Mouse (Mus musculus) intestine, embryonic 14.5 days (tissue): ENCODE data around the gene 2310033P09Rik. TPM values are rescaled to one million over a fixed set of nuclear protein-coding genes. Genes with fewer than 3 reads are reported as not detected.

Source experiments
- ATAC-seq: fragments of 200-750 bp; cut with Nextera tagmentation; replicated peaks from 2 replicates; pipeline ENCODE4 v1.8.0; 2017; ENCODE audit warnings: low read depth, moderate number of reproducible peaks, moderate TSS enrichment, moderate library complexity; ENCODE audit not compliant: low FRiP score, low TSS enrichment
- DNase-seq: peaks from one replicate; pipeline ENCODE4 v3.0.0-alpha.2; 2018; ENCODE audit warnings: low spot score
- H3K27ac ChIP-seq: fragments of 300-500 bp; sonication (generic); 2 replicates; pipeline ENCODE4 v1.5.1; 2014; ENCODE audit warnings: low read depth, mild to moderate bottlenecking, control low read depth
- H3K27me3 ChIP-seq: fragments of 300-500 bp; sonication (generic); replicated peaks from 2 replicates; pipeline ENCODE4 v1.6.1; 2014; ENCODE audit warnings: low read length, control low read depth; ENCODE audit not compliant: control insufficient read depth, insufficient read depth
- H3K36me3 ChIP-seq: fragments of 300-500 bp; sonication (generic); 2 replicates; pipeline ENCODE4 v1.6.1; 2014; ENCODE audit warnings: low read length, control low read depth; ENCODE audit not compliant: control insufficient read depth, insufficient read depth
- H3K4me1 ChIP-seq: fragments of 300-500 bp; sonication (generic); replicated peaks from 2 replicates; pipeline ENCODE4 v1.6.1; 2014; ENCODE audit warnings: low read length, control low read depth, mixed read lengths; ENCODE audit not compliant: control insufficient read depth, insufficient read depth
- H3K4me2 ChIP-seq: fragments of 300-500 bp; sonication (generic); 2 replicates; pipeline ENCODE4 v1.6.1; 2014; ENCODE audit warnings: low read length
- H3K4me3 ChIP-seq: fragments of 300-500 bp; sonication (generic); 2 replicates; pipeline ENCODE4 v1.5.1; 2014; ENCODE audit warnings: low read depth, low read length, control low read depth, mixed read lengths
- H3K9ac ChIP-seq: fragments of 300-500 bp; sonication (generic); 2 replicates; pipeline ENCODE4 v1.6.1; 2014; ENCODE audit warnings: mild to moderate bottlenecking, low read length
- H3K9me3 ChIP-seq: fragments of 300-500 bp; sonication (generic); 2 replicates; pipeline ENCODE4 v1.6.1; 2016; ENCODE audit warnings: low read length, control low read depth; ENCODE audit not compliant: control insufficient read depth
- WGBS: fragments of 180-500 bp; shearing (Covaris S2); extraction: QIAGEN DNeasy Blood & Tissue Kit; methylation state at CpG from one replicate; pipeline ENCODE4 v1.1.7; 2014; 5-methylcytosine and 5-hydroxymethylcytosine counted together
- polyA plus RNA-seq: library from polyadenylated mRNA; unstranded; fragments of >200 nt; fragmentation: Nextera tagmentation; extraction: Ambion mirVana; gene quantifications from 2 replicates; pipeline ENCODE4 v1.2.1, GENCODE M21; 2014

2310033P09Rik gene
- polyA plus RNA-seq, 1 experiment from 2014 or later, result 33.5 TPM

DNA sequence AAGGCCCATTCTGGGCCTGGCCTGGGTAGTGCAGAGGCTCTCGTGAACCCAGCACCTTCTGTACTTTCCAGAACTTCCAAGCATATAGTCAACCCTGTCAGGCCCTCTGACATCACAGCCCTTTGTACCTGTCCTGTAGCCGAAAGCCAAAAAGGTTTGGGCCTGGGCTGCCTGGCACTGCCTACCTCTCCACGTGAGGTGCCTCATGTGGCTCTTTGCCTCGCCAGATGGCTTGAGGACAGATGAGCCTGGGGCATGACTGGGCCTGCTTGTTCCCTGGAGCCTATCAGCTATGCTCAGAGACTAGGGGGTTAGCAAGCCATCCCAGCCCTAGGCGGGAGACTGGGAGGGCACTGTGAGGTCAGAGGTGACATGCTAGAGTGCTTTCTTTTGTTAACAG, 22.6 kb upstream of the 2310033P09Rik start:
- DNase-seq (no peak), ATAC-seq (no peak)
- H3K9ac ChIP-seq, result no peak overlapping the region
- H3K9me3 ChIP-seq, result no peaks in the 10 kb centered on the region
- H3K27ac ChIP-seq, result no peak overlapping the region
- H3K36me3 ChIP-seq, result peaks cover 28% of the 10 kb centered on the region
- H3K27me3 ChIP-seq, result no peaks in the 10 kb centered on the region
- WGBS, result 92% methylated on average over 5 of the region's 5 CpGs
- no peak overlapping the region for H3K4me3 ChIP-seq
- H3K4me1 ChIP-seq, result peaks cover 8% of the 10 kb centered on the region
- no peak overlapping the region for H3K4me2 ChIP-seq

DNA sequence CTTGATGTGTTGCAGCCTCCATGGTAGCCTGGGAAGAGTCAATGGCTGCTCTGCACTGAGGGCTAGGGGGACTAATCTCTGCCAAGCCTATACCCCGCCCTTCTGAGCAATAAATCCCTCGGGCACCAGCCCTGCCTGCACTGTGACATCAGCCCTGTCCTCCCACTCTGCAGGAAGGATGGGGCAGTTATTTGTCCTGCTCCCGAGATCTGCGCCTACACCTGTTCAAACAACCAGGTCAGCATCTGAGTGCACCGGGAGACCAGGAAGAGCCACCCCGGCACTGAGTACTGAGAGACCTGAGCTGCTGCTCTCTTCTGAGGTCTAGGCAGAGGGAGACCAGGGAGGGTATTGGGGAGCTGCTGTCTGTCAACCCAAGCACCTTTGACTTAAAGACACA, 20.4 kb upstream of the 2310033P09Rik start:
- Histone ChIP-seq H3K4me1 (peaks cover 14% of the 10 kb centered on the region), H3K4me2 (no peak overlapping the region), H3K27me3 (no peaks in the 10 kb centered on the region), H3K9ac (no peak overlapping the region), H3K36me3 (peaks cover 28% of the 10 kb centered on the region), H3K27ac (no peak overlapping the region), H3K9me3 (no peaks in the 10 kb centered on the region), H3K4me3 (no peak overlapping the region)
- ATAC-seq, result peak; percentile 16; the same call in 1 of the 2 replicates
- DNase-seq, result peak; percentile 54
- 55% methylated on average over 6 of the region's 6 CpGs for WGBS

DNA sequence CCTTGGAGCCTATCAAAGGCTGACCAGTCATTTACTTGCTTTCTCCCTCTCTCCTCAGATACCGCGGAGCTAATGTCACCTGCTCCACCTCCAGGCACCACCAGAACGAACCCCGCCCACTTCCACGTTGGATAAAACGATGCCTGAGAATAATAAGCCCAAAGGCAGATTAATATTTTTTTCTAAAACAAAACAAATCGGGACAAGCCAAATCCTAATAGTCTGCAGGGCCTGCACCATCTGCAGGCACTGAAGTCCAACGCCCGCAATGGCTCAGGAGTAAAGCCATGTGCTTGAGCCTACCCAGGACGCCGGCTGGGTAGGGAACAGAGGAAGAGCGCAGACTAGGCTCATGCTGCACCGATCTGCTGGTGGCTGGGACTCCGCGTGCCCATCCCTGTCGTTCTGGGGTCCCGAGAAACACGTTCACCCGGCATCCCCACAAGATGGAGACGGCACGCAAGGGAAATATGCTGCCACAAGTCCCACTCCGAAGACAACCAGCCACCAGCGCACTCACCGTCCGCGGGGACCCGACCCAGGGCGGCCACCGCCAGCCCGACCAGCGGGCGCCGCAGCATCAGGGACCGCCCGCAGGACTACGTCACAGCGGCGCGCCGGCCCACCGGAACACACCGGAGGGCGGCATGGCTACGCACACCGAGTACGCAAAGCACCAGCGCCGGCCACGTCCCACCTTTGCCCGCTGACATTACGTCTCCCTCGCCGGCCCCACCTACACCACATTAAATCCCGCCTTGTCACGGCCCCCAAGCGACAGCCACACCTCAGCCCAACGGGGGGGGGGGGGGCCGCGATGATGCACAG, 16.7 kb upstream of the 2310033P09Rik start:
- Histone ChIP-seq H3K9me3 (no peaks in the 10 kb centered on the region), H3K27me3 (no peaks in the 10 kb centered on the region), H3K27ac (peak overlapping the region; percentile 89), H3K4me3 (peak overlapping the region; percentile 67), H3K36me3 (peaks cover 5% of the 10 kb centered on the region), H3K4me1 (peaks cover 6% of the 10 kb centered on the region), H3K9ac (peak overlapping the region; percentile 68), H3K4me2 (peak overlapping the region; percentile 73)
- DNase-seq (peak; percentile 95), ATAC-seq (peak; percentile 94)
- under 1% methylated on average over 57 of the region's 59 CpGs for WGBS

DNA sequence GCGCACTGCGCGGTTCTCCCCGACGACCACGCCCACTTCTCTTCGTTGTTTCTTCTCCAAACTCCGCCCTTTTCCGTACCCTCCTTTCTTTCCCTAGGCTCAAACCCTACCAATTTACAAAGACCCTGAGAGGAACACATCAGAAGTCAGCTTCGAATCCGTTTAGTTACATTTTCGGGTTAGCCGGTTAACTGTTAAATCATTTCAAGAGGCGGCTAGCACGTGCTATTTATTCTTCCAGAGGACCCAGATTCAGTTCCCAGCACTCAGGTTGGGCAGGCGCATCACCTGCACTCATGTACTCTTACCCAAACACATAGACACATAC, 16.1 kb upstream of the 2310033P09Rik start, which contains the start of gene Guk1:
Gene Guk1 (minus strand): TSS at position 154 of the 328 bp plus-strand sequence.
- WGBS, result 6% methylated on average over 16 of the region's 16 CpGs
- Histone ChIP-seq H3K36me3 (no peaks in the 10 kb centered on the region), H3K4me1 (peaks cover 6% of the 10 kb centered on the region), H3K9me3 (no peaks in the 10 kb centered on the region), H3K9ac (peak within 1 kb of the TSS; percentile 68), H3K4me3 (peak within 1 kb of the TSS; percentile 67), H3K27ac (peak within 1 kb of the TSS; percentile 89), H3K27me3 (no peaks in the 10 kb centered on the region), H3K4me2 (peak within 1 kb of the TSS; percentile 73)
- DNase-seq, result no peak
- 0 out of 2 replicates have a peak, but pooled peaks have one; percentile 4 for ATAC-seq

DNA sequence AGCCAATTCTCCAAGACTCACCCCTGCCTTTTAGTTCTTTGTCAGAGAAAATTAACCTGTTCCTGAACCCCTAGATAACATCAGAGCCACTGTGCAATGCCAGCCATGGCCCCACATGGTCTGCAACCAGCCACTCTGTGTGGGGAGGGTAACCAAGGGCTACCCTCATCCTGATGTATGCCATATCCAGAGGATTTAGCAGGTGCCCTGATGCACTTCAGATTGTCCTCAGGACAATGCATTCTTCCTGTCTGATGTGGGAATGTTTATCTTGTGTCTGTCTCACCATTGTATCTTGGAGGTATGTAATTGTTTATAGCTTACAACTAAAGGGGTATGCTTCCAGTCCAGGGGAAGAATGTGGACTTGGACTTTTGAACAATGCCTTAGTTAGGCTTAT, 11.9 kb upstream of the 2310033P09Rik start:
- no peak overlapping the region for H3K27ac ChIP-seq
- H3K36me3 ChIP-seq, result peaks cover 13% of the 10 kb centered on the region
- H3K4me2 ChIP-seq, result no peak overlapping the region
- DNase-seq (no peak), ATAC-seq (no peak)
- peaks cover 4% of the 10 kb centered on the region for H3K4me1 ChIP-seq
- no peak overlapping the region for H3K4me3 ChIP-seq
- H3K27me3 ChIP-seq, result no peaks in the 10 kb centered on the region
- H3K9ac ChIP-seq, result no peak overlapping the region
- no peaks in the 10 kb centered on the region for H3K9me3 ChIP-seq

DNA sequence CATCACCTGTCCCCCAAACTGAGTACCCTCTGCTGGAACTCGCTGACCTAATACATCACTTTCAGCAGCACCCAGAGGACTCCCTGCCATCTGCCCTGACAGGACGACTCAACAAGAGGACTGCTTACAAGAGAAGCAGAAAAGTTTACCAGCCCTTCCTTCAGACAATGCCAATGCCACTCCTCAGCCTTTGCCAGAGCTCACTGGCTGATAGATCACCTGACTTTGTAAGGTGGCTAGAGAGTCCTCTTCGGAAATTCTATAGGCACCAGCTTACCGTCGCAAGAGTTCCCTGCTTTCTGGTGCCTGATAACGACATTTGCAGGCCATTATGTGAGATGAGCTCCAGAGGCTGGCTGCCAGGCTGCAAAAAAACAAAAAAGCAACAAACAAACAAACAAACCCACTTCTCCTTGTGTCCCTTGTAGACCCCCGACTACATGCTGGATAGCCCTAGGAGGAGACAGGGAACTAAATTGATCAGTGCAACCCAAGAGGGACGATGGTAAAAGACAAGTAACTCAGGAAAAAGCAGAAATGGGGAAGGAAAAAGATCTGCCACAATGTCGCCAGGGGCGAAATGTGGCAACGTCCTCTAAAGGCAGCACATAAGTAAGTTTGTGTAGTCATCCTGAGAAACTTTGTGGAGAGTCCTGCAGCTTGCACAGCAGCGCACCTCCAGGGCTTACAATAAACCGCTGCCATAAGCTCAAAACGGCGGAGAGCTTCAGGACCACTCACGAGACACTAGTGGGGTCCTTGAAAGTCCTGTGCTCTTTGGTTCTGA, 6.7 kb upstream of the 2310033P09Rik start:
- ATAC-seq, result no peak

DNA sequence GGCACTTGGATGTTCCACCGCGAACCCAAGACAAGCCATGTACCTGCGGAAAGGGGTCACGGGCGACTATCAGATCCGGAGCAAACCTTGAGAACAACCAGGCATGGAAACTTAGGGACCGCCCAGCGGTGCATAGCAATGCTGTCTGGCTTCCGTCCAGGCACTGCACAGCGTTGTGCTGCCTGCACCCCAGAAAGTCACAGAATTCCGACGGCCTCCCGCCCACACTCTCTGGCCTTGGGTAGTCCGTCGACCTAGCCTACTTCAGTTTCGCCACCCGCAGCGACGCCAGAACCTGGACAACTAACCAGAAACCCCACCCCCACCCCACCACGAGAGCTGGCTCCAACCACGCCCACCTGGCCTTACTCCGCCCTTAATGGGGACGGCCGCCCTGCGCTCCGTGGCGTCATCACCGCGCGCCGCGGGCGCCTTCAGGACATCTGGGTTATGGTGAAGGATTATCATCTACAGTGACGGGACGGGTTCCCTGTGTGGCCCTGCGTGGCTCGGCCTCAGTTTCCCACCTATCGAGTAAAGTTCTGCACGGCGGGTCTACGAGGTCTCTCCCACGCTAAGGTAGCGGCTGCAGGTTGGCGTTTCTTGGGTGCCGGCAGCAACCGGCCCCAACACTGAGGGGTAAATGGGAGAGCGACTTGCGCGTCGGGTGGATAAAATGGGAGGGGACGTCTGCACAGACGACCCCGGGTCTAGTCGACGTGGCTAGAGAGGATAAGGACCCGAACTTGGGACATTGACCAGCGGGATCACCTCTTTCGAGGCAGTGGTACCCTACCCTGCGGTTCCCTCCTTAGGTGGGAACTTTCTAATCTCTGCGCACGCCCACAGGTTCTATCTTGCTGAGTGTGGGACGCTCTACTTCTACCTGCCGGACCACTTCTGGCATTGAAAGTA, 5.8 kb upstream of the 2310033P09Rik start, which contains the start of gene Mrpl55:
Gene Mrpl55 (plus strand): TSS at position 406 of the 915 bp plus-strand sequence.
- H3K27ac ChIP-seq, result peak within 1 kb of the TSS; percentile 71
- H3K4me3 ChIP-seq, result peak within 1 kb of the TSS; percentile 79
- no peaks in the 10 kb centered on the region for H3K9me3 ChIP-seq
- no peaks in the 10 kb centered on the region for H3K27me3 ChIP-seq
- WGBS, result under 1% methylated on average over 63 of the region's 63 CpGs
- ATAC-seq, result peak; percentile 93
- peaks cover 14% of the 10 kb centered on the region for H3K4me1 ChIP-seq
- peaks cover 44% of the 10 kb centered on the region for H3K36me3 ChIP-seq
- H3K4me2 ChIP-seq, result peak within 1 kb of the TSS; percentile 97
- H3K9ac ChIP-seq, result peak within 1 kb of the TSS; percentile 70
- DNase-seq, result peak; percentile 99

More for the DNA sequence above, 6.7 kb upstream of the 2310033P09Rik start:
- peak overlapping the region; percentile 70 for H3K9ac ChIP-seq
- no peaks in the 10 kb centered on the region for H3K27me3 ChIP-seq
- no peak for DNase-seq
- peak overlapping the region; percentile 79 for H3K4me3 ChIP-seq
- peaks cover 14% of the 10 kb centered on the region for H3K4me1 ChIP-seq
- no peaks in the 10 kb centered on the region for H3K9me3 ChIP-seq
- 29% methylated on average over 16 of the region's 16 CpGs for WGBS
- peak overlapping the region; percentile 71; the same call in 1 of the 2 replicates for H3K27ac ChIP-seq
- H3K36me3 ChIP-seq, result peaks cover 37% of the 10 kb centered on the region
- H3K4me2 ChIP-seq, result peak overlapping the region; percentile 97

DNA sequence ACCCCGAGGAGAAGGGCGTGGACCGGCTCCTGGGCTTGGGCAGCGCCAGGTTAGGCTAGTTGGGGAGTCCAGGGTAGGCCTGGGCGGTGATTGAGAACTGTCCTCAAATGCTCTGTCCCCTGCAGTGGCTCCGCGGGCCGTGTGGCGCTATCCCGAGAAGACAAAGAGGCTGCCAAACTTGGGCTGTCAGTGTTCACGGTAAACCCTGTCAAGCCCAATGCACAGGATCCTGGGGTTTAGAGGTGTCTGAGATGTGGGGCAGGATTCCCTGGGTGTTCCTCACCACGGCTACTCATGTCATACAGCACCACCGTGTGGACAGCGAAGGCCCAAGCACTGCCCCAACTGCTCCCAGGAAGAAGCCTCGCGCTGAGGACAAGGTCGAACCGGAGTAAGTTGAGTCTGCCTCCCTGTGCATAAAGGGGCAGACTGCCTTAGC, 901 bp downstream of the 2310033P09Rik start:
- Histone ChIP-seq H3K4me1 (peaks cover 10% of the 10 kb centered on the region; the same call in 1 of the 2 replicates), H3K27ac (peak overlapping the region; percentile 93; the same call in 1 of the 2 replicates), H3K4me2 (peak overlapping the region; percentile 58), H3K36me3 (peaks cover 64% of the 10 kb centered on the region), H3K27me3 (no peaks in the 10 kb centered on the region), H3K4me3 (peak overlapping the region; percentile 86), H3K9me3 (no peaks in the 10 kb centered on the region), H3K9ac (peak overlapping the region; percentile 87)
- peak; percentile 89 for DNase-seq
- WGBS, result 10% methylated on average over 18 of the region's 18 CpGs
- ATAC-seq, result peak; percentile 65
